ENCODE assay signal across 23 mouse cellular contexts in the genomic region with DNA sequence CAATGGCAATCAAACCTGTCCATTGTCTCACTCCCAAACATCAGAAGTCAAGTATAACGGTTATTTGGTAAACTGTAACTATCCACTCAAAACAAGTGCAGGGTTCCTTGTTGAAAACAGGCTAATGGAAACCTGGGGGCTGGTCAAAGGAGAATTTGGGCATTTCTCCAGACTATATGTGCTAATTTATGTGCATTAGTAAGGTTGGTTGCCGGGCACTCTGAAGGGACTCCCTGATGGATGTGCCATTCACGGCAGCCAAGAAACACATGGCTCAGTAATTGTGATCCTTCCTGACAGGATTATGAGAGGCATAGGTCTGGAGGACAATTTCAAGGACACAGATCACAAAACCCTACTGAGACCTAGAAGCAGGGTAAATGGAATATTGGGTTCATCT.
DNase-seq lines count a peak whose midpoint lies in the region; ATAC-seq lines count a peak whose summit lies in the region.
"Had no signal": no experiment of that assay in that cellular context is flagged by ENCODE, and none has a peak within 500 bp of the region (broad histone marks: within the 10 kb centered on the region; RNA-seq: fewer than 3 reads in every experiment).

No protein-coding gene starts in this region.

- H3K27me3 ChIP-seq in forebrain, embryonic 13.5 days, result no peaks in the 10 kb centered on the region
- H3K27me3 ChIP-seq in forebrain, embryonic 12.5 days, result no peaks in the 10 kb centered on the region
- no peaks in the 10 kb centered on the region for H3K27me3 ChIP-seq in hindbrain, embryonic 13.5 days
- H3K27me3 ChIP-seq in hindbrain, embryonic 16.5 days (replicated peaks; ENCODE audit: control insufficient read depth, insufficient read depth, low read length), result no peaks in the 10 kb centered on the region
- H3K27me3 ChIP-seq in neural tube, embryonic 13.5 days, result no peaks in the 10 kb centered on the region
- H3K27me3 ChIP-seq: embryonic facial prominence, embryonic 15.5 days; heart, embryonic 12.5 days; intestine, embryonic 15.5 days had no signal

- no peak overlapping the region for H3K9ac ChIP-seq in forebrain, embryonic 13.5 days
- no peak overlapping the region for H3K9ac ChIP-seq in forebrain, embryonic 12.5 days
- no peak overlapping the region for H3K9ac ChIP-seq in hindbrain, embryonic 13.5 days
- H3K9ac ChIP-seq in hindbrain, embryonic 16.5 days (ENCODE audit: low read depth, low read length), result no peak overlapping the region
- H3K9ac ChIP-seq in neural tube, embryonic 13.5 days, result no peak overlapping the region
- H3K9ac ChIP-seq: embryonic facial prominence, embryonic 15.5 days; heart, embryonic 12.5 days; intestine, embryonic 15.5 days had no signal

- WGBS in forebrain, embryonic 13.5 days, result 37% methylated on average over 3 of the region's 3 CpGs
- WGBS in forebrain, embryonic 12.5 days, result 64% methylated on average over 3 of the region's 3 CpGs
- 39% methylated on average over 3 of the region's 3 CpGs for WGBS in hindbrain, embryonic 13.5 days
- 50% methylated on average over 3 of the region's 3 CpGs for WGBS in hindbrain, embryonic 16.5 days
- WGBS in neural tube, embryonic 13.5 days, result 37% methylated on average over 3 of the region's 3 CpGs

- peak overlapping the region; percentile 52; the same call in 1 of the 2 replicates for H3K27ac ChIP-seq in forebrain, embryonic 13.5 days
- no peak overlapping the region for H3K27ac ChIP-seq in forebrain, embryonic 12.5 days
- H3K27ac ChIP-seq in hindbrain, embryonic 13.5 days, result peak overlapping the region; percentile 55
- H3K27ac ChIP-seq in hindbrain, embryonic 16.5 days (ENCODE audit: low read depth, low read length), result no peak overlapping the region
- H3K27ac ChIP-seq in neural tube, embryonic 13.5 days (replicated peaks), result peak overlapping the region; percentile 29; the same call in 1 of the 2 replicates
- H3K27ac ChIP-seq: embryonic facial prominence, embryonic 15.5 days; gastrocnemius, adult 2 months; intestine, embryonic 15.5 days had no signal

- peaks cover 33% of the 10 kb centered on the region for H3K4me1 ChIP-seq in forebrain, embryonic 13.5 days
- peaks cover 8% of the 10 kb centered on the region; the same call in 1 of the 2 replicates for H3K4me1 ChIP-seq in forebrain, embryonic 12.5 days
- peaks cover 32% of the 10 kb centered on the region for H3K4me1 ChIP-seq in hindbrain, embryonic 13.5 days (replicated peaks)
- peaks cover 5% of the 10 kb centered on the region for H3K4me1 ChIP-seq in hindbrain, embryonic 16.5 days (ENCODE audit: control insufficient read depth, insufficient read depth, low read depth, low read length)
- H3K4me1 ChIP-seq in neural tube, embryonic 13.5 days (replicated peaks), result peaks cover 26% of the 10 kb centered on the region

- DNase-seq in left cerebral cortex, postnatal 4 days, result peak; percentile 37
- no peak for DNase-seq in left cerebral cortex, postnatal 25 days (ENCODE audit: low spot score in 2 of 2)
- no peak for DNase-seq in neural tube, embryonic 10.5 days (ENCODE audit: extremely low spot score, low spot score)
- DNase-seq: adrenal gland, adult 8-10 months; adrenal gland, postnatal 36 days; B cell, adult 2 months; cerebellum, adult 11 months; cerebellum, adult 8-10 months; cerebellum, postnatal 14 days; embryo, embryonic 11 days; gastrocnemius, adult 2 months; gastrocnemius, postnatal 25 days had no signal

- H3K4me2 ChIP-seq in forebrain, embryonic 13.5 days, result no peak overlapping the region
- H3K4me2 ChIP-seq in forebrain, embryonic 12.5 days, result no peak overlapping the region
- no peak overlapping the region for H3K4me2 ChIP-seq in hindbrain, embryonic 13.5 days
- H3K4me2 ChIP-seq in hindbrain, embryonic 16.5 days (ENCODE audit: low read length), result no peak overlapping the region
- no peak overlapping the region for H3K4me2 ChIP-seq in neural tube, embryonic 13.5 days
- H3K4me2 ChIP-seq: embryonic facial prominence, embryonic 15.5 days; heart, embryonic 12.5 days; intestine, embryonic 15.5 days had no signal

- H3K36me3 ChIP-seq in forebrain, embryonic 13.5 days (ENCODE audit: poor library complexity, severe bottlenecking), result no peaks in the 10 kb centered on the region
- no peaks in the 10 kb centered on the region for H3K36me3 ChIP-seq in forebrain, embryonic 12.5 days (replicated peaks)
- H3K36me3 ChIP-seq in hindbrain, embryonic 13.5 days, result no peaks in the 10 kb centered on the region
- H3K36me3 ChIP-seq in hindbrain, embryonic 16.5 days (ENCODE audit: control insufficient read depth, insufficient read depth, low read length), result no peaks in the 10 kb centered on the region
- peaks cover 3% of the 10 kb centered on the region; the same call in 1 of the 2 replicates for H3K36me3 ChIP-seq in neural tube, embryonic 13.5 days
- H3K36me3 ChIP-seq: embryonic facial prominence, embryonic 15.5 days; G1E; heart, embryonic 12.5 days; intestine, embryonic 15.5 days had no signal

- peak; percentile 62; the same call in 1 of the 2 replicates for ATAC-seq in forebrain, embryonic 13.5 days
- no peak for ATAC-seq in forebrain, embryonic 12.5 days (ENCODE audit: low FRiP score)
- ATAC-seq in hindbrain, embryonic 13.5 days (ENCODE audit: low FRiP score), result no peak
- ATAC-seq in hindbrain, embryonic 16.5 days, result no peak
- ATAC-seq in neural tube, embryonic 13.5 days (ENCODE audit: low read depth), result no peak
- ATAC-seq: CD4-positive, CD25-positive, alpha-beta regulatory T cell, adult 4 months; intestine, embryonic 15.5 days had no signal

- H3K4me3 ChIP-seq in forebrain, embryonic 13.5 days, result no peak overlapping the region
- H3K4me3 ChIP-seq in forebrain, embryonic 12.5 days (replicated peaks), result no peak overlapping the region
- no peak overlapping the region for H3K4me3 ChIP-seq in hindbrain, embryonic 13.5 days
- H3K4me3 ChIP-seq in hindbrain, embryonic 16.5 days (ENCODE audit: low read length), result no peak overlapping the region
- H3K4me3 ChIP-seq in neural tube, embryonic 13.5 days, result no peak overlapping the region
- H3K4me3 ChIP-seq: embryonic facial prominence, embryonic 15.5 days; erythroblast, embryonic 14.5 days; gastrocnemius, adult 2 months; heart, embryonic 12.5 days; intestine, embryonic 15.5 days had no signal

- no peaks in the 10 kb centered on the region for H3K9me3 ChIP-seq in forebrain, embryonic 13.5 days (replicated peaks)
- H3K9me3 ChIP-seq in forebrain, embryonic 12.5 days, result no peaks in the 10 kb centered on the region
- no peaks in the 10 kb centered on the region for H3K9me3 ChIP-seq in hindbrain, embryonic 13.5 days
- H3K9me3 ChIP-seq in hindbrain, embryonic 16.5 days (ENCODE audit: control insufficient read depth, low read length), result no peaks in the 10 kb centered on the region
- H3K9me3 ChIP-seq in neural tube, embryonic 13.5 days, result no peaks in the 10 kb centered on the region
- H3K9me3 ChIP-seq: embryonic facial prominence, embryonic 15.5 days; G1E; heart, embryonic 12.5 days; intestine, embryonic 15.5 days had no signal

- intact Hi-C loops in left cerebral cortex, postnatal 4 days (cut with DNase I), result no loop called here
- intact Hi-C loops in left cerebral cortex, postnatal 25 days (cut with DNase I), result no loop called here

Comparison
In these comparisons a context has a peak if more than half of its experiments do, and no peak if none do; other contexts are left out.
1. H3K27ac ChIP-seq: peak in forebrain, embryonic 13.5 days (single experiment), hindbrain, embryonic 13.5 days (single experiment) and neural tube, embryonic 13.5 days (single experiment); none in forebrain, embryonic 12.5 days (single experiment) and hindbrain, embryonic 16.5 days (single experiment).